Mouse (Mus musculus): ENCODE measurements around the gene Sorcs3. TPM values are rescaled to one million over a fixed set of nuclear protein-coding genes. Genes with fewer than 3 reads are reported as not detected.
A peak's percentile ranks its signal among the peaks of the same experiment; 100 is the strongest.

Sorcs3 gene
- polyA plus RNA-seq, 1 experiment from 2014 or later, result 9.9 TPM

- Histone ChIP-seq H3K9ac (replicated peaks; ENCODE audit: low read depth, low read length) (no peak overlapping the region), H3K4me2 (ENCODE audit: low read length) (no peak overlapping the region), H3K9me3 (ENCODE audit: control insufficient read depth, low read length) (no peaks in the 10 kb centered on the region), H3K4me3 (replicated peaks; ENCODE audit: low read length) (no peak overlapping the region), H3K4me1 (replicated peaks; ENCODE audit: control insufficient read depth, insufficient read depth, low read length) (no peaks in the 10 kb centered on the region), H3K36me3 (ENCODE audit: control insufficient read depth, insufficient read depth) (no peaks in the 10 kb centered on the region), H3K27me3 (replicated peaks; ENCODE audit: control insufficient read depth, insufficient read depth, low read length) (no peaks in the 10 kb centered on the region), H3K27ac (ENCODE audit: low read length) (no peak overlapping the region)
- WGBS, result 77% methylated on average over 3 of the region's 3 CpGs
- ATAC-seq, result no peak
These were observed 285.3 kb downstream of the Sorcs3 start for GRCm38 (mm10) chr19:48491111-48491510.

GRCm38 (mm10) chr19:48503896-48504620 lies 298.2 kb downstream of the Sorcs3 start:
- Histone ChIP-seq H3K36me3 (ENCODE audit: control insufficient read depth, insufficient read depth) (no peaks in the 10 kb centered on the region), H3K9ac (replicated peaks; ENCODE audit: low read depth, low read length) (no peak overlapping the region), H3K9me3 (ENCODE audit: control insufficient read depth, low read length) (no peaks in the 10 kb centered on the region), H3K4me2 (ENCODE audit: low read length) (no peak overlapping the region), H3K27me3 (replicated peaks; ENCODE audit: control insufficient read depth, insufficient read depth, low read length) (no peaks in the 10 kb centered on the region), H3K4me3 (replicated peaks; ENCODE audit: low read length) (no peak overlapping the region), H3K27ac (ENCODE audit: low read length) (no peak overlapping the region), H3K4me1 (replicated peaks; ENCODE audit: control insufficient read depth, insufficient read depth, low read length) (no peaks in the 10 kb centered on the region)
- WGBS, result 58% methylated on average over 2 of the region's 2 CpGs
- ATAC-seq, result no peak

DNA sequence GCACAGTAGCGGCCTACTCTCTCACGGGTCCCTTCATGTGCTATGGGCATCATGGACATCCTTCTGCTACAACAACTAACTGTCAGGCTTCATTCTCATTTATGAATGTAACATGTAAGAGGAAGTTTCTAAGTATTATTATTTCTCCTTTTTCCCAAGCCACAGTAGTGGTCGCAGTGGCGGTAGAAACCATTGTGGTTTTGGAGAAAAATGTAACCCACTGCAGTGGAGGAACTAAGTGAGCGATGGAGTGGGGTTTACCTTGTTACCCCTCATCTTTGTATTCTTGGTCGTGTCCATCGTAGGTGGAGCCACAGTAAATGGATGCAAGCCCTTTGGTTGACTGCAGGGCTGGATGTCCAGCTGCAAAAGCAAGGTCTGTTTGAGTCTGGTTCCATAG lies 318.0 kb downstream of the Sorcs3 start:
- H3K4me1 ChIP-seq (replicated peaks; ENCODE audit: control insufficient read depth, insufficient read depth, low read length), result no peaks in the 10 kb centered on the region
- 97% methylated on average over 7 of the region's 7 CpGs for WGBS
- H3K4me3 ChIP-seq (replicated peaks; ENCODE audit: low read length), result no peak overlapping the region
- no peak overlapping the region for H3K4me2 ChIP-seq (ENCODE audit: low read length)
- H3K36me3 ChIP-seq (ENCODE audit: control insufficient read depth, insufficient read depth), result no peaks in the 10 kb centered on the region
- no peaks in the 10 kb centered on the region for H3K9me3 ChIP-seq (ENCODE audit: control insufficient read depth, low read length)
- no peaks in the 10 kb centered on the region for H3K27me3 ChIP-seq (replicated peaks; ENCODE audit: control insufficient read depth, insufficient read depth, low read length)
- no peak for ATAC-seq
- H3K9ac ChIP-seq (replicated peaks; ENCODE audit: low read depth, low read length), result no peak overlapping the region
- no peak overlapping the region for H3K27ac ChIP-seq (ENCODE audit: low read length)

DNA sequence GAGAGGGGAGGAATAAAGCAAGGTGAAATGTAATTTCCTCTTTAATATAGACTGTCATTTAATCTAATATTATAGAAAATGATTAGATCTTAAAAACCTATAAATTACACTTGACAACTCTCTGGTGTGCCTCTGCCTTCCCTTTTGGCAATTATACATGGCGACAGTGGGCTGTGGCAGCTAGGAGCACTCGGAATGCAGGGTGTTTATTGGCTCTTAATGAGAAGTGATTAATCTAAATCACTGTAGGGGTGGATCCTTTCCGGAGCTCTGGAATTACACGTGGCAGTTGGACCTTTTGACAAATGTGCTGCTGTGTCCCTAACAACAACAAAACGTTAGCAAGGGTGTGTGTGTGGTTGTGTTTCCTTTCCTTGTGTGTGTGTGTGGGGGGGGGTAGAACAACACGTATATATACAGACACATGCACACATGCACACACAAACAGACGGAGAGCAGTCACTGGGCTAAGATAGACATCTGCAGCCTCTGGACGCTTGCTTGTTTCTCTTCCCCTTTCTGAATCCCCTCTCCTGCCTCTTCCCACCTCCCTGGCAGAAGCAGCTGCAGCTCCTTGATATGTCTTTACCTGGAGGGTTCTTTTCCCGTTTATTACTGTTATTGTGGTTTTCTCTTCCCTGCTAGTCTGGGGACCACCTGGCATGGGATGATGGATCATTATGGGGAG lies 318.8 kb downstream of the Sorcs3 start:
- H3K4me3 ChIP-seq (replicated peaks; ENCODE audit: low read length), result no peak overlapping the region
- H3K9ac ChIP-seq (replicated peaks; ENCODE audit: low read depth, low read length), result no peak overlapping the region
- H3K36me3 ChIP-seq (ENCODE audit: control insufficient read depth, insufficient read depth), result no peaks in the 10 kb centered on the region
- H3K4me1 ChIP-seq (replicated peaks; ENCODE audit: control insufficient read depth, insufficient read depth, low read length), result no peaks in the 10 kb centered on the region
- H3K4me2 ChIP-seq (ENCODE audit: low read length), result no peak overlapping the region
- no peak overlapping the region for H3K27ac ChIP-seq (ENCODE audit: low read length)
- ATAC-seq, result no peak
- no peaks in the 10 kb centered on the region for H3K9me3 ChIP-seq (ENCODE audit: control insufficient read depth, low read length)
- WGBS, result 40% methylated on average over 9 of the region's 9 CpGs
- no peaks in the 10 kb centered on the region for H3K27me3 ChIP-seq (replicated peaks; ENCODE audit: control insufficient read depth, insufficient read depth, low read length)

DNA sequence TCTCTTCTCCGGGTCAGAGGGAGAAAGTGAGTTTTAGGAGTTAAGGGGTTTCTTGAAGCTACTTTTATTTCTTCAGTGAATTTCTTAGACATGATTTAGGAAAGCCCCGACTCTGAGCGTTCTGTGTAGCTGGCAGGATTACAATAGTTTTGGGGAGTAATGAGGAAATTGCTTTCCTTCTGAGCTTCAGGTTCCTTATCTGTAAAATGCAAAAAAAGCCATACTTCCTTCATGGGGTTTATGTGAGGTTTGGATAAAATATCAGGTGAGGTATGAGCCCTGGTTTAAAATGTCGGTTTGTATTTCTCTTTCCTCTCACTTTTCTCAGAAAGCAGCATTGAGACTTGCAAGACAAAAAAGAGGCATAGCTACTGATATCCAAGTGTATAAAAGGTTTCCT lies 327.8 kb downstream of the Sorcs3 start:
- WGBS, result 87% methylated on average over 4 of the region's 4 CpGs
- Histone ChIP-seq H3K4me1 (replicated peaks; ENCODE audit: control insufficient read depth, insufficient read depth, low read length) (no peaks in the 10 kb centered on the region), H3K27ac (ENCODE audit: low read length) (no peak overlapping the region), H3K36me3 (ENCODE audit: control insufficient read depth, insufficient read depth) (no peaks in the 10 kb centered on the region), H3K27me3 (replicated peaks; ENCODE audit: control insufficient read depth, insufficient read depth, low read length) (no peaks in the 10 kb centered on the region), H3K4me2 (ENCODE audit: low read length) (no peak overlapping the region), H3K9me3 (ENCODE audit: control insufficient read depth, low read length) (no peaks in the 10 kb centered on the region), H3K4me3 (replicated peaks; ENCODE audit: low read length) (no peak overlapping the region), H3K9ac (replicated peaks; ENCODE audit: low read depth, low read length) (no peak overlapping the region)
- ATAC-seq, result no peak

- Histone ChIP-seq H3K36me3 (ENCODE audit: control insufficient read depth, insufficient read depth) (no peaks in the 10 kb centered on the region), H3K27ac (ENCODE audit: low read length) (no peak overlapping the region), H3K9me3 (ENCODE audit: control insufficient read depth, low read length) (0 out of 2 replicates have a peak, but pooled peaks cover 4% of the 10 kb centered on the region), H3K27me3 (replicated peaks; ENCODE audit: control insufficient read depth, insufficient read depth, low read length) (no peaks in the 10 kb centered on the region), H3K9ac (replicated peaks; ENCODE audit: low read depth, low read length) (no peak overlapping the region), H3K4me2 (ENCODE audit: low read length) (no peak overlapping the region), H3K4me3 (replicated peaks; ENCODE audit: low read length) (no peak overlapping the region), H3K4me1 (replicated peaks; ENCODE audit: control insufficient read depth, insufficient read depth, low read length) (peaks cover 12% of the 10 kb centered on the region)
- no peak for ATAC-seq
These were observed 338.5 kb downstream of the Sorcs3 start for GRCm38 (mm10) chr19:48544294-48544693.

- Histone ChIP-seq H3K4me2 (ENCODE audit: low read length) (no peak overlapping the region), H3K9me3 (ENCODE audit: control insufficient read depth, low read length) (0 out of 2 replicates have a peak, but pooled peaks cover 4% of the 10 kb centered on the region), H3K9ac (replicated peaks; ENCODE audit: low read depth, low read length) (no peak overlapping the region), H3K36me3 (ENCODE audit: control insufficient read depth, insufficient read depth) (no peaks in the 10 kb centered on the region), H3K27ac (ENCODE audit: low read length) (0 out of 2 replicates have a peak overlapping the region, but pooled peaks have one; percentile 3), H3K27me3 (replicated peaks; ENCODE audit: control insufficient read depth, insufficient read depth, low read length) (no peaks in the 10 kb centered on the region), H3K4me3 (replicated peaks; ENCODE audit: low read length) (no peak overlapping the region), H3K4me1 (replicated peaks; ENCODE audit: control insufficient read depth, insufficient read depth, low read length) (peaks cover 12% of the 10 kb centered on the region)
- peak; percentile 95 for ATAC-seq
- 30% methylated on average over 7 of the region's 7 CpGs for WGBS
These were observed 339.8 kb downstream of the Sorcs3 start for GRCm38 (mm10) chr19:48545421-48546132.

DNA sequence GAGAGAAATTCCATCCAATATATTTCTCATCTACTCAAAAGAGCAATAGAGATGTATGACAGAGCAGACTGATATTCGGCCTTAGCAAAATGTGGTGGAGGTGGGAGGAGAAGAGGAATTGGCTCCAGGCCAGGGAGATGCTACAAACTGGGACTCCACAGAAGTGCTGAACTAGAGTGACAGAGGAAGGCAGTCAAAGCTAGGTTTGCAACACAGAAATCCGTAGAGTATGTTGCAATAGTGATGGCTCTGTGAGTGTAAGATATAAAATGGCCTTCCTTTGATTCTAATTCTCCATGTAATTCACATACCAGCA lies 340.3 kb downstream of the Sorcs3 start:
- Histone ChIP-seq H3K4me2 (ENCODE audit: low read length) (no peak overlapping the region), H3K36me3 (ENCODE audit: control insufficient read depth, insufficient read depth) (no peaks in the 10 kb centered on the region), H3K4me3 (replicated peaks; ENCODE audit: low read length) (no peak overlapping the region), H3K27me3 (replicated peaks; ENCODE audit: control insufficient read depth, insufficient read depth, low read length) (no peaks in the 10 kb centered on the region), H3K4me1 (replicated peaks; ENCODE audit: control insufficient read depth, insufficient read depth, low read length) (peaks cover 12% of the 10 kb centered on the region), H3K9ac (replicated peaks; ENCODE audit: low read depth, low read length) (no peak overlapping the region), H3K9me3 (ENCODE audit: control insufficient read depth, low read length) (0 out of 2 replicates have a peak, but pooled peaks cover 4% of the 10 kb centered on the region), H3K27ac (ENCODE audit: low read length) (0 out of 2 replicates have a peak overlapping the region, but pooled peaks have one; percentile 3)
- 58% methylated on average over 2 of the region's 2 CpGs for WGBS
- ATAC-seq, result 0 out of 2 replicates have a peak, but pooled peaks have one; percentile 4

DNA sequence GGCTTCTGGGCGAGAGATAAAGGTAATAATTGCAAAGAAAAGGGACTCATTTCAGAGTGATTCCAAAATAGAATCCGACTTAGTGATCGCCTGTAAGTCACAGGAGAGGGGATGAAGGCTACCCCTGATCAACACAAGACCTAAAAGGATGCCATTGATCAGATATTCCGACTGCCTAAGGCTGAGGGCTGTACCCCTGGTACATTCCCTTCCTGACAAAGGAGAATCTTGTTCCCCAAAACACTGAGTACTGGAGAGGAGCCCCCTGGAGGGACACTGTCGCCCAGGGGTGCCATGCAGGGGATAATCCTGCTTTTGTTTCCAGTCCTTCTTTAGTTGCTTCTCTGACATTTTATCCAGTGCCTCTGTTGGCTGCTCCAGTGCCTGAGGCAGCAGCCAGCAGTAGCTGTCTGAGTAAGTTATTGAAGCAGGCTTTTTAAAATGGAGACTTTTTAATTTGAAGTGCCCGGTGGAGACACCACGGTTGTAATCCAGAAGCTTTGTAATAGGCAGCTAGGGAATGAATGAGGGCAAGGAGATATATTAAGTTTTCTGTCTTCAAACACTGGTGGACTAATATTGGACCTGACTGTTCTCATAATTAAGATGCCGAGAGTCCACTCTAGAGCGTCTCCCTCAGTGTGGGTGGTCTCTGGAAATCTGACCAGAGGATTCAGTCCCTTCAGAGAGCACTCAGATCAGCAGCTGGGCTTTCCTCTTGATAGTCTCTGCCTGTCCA lies 342.5 kb downstream of the Sorcs3 start:
- H3K9me3 ChIP-seq (ENCODE audit: control insufficient read depth, low read length), result 0 out of 2 replicates have a peak, but pooled peaks cover 4% of the 10 kb centered on the region
- H3K36me3 ChIP-seq (ENCODE audit: control insufficient read depth, insufficient read depth), result no peaks in the 10 kb centered on the region
- no peak overlapping the region for H3K4me2 ChIP-seq (ENCODE audit: low read length)
- no peak for ATAC-seq
- no peak overlapping the region for H3K4me3 ChIP-seq (replicated peaks; ENCODE audit: low read length)
- H3K4me1 ChIP-seq (replicated peaks; ENCODE audit: control insufficient read depth, insufficient read depth, low read length), result peaks cover 12% of the 10 kb centered on the region
- 18% methylated on average over 9 of the region's 9 CpGs for WGBS
- H3K27ac ChIP-seq (ENCODE audit: low read length), result no peak overlapping the region
- no peak overlapping the region for H3K9ac ChIP-seq (replicated peaks; ENCODE audit: low read depth, low read length)
- no peaks in the 10 kb centered on the region for H3K27me3 ChIP-seq (replicated peaks; ENCODE audit: control insufficient read depth, insufficient read depth, low read length)

Measured in forebrain, embryonic 16.5 days (tissue).